Mouse (Mus musculus) ovary, postnatal 36 days (tissue): ENCODE measurements around the gene Mpzl1.

ENCODE experiments used
- DNase-seq: peaks from one replicate; pipeline ENCODE4 v3.0.0; 2022; ENCODE audit warnings: low spot score, mixed read lengths

Gene Mpzl1

GRCm38 (mm10) chr1:165613926-165614325 lies 20.4 kb downstream of the Mpzl1 start:
- no peak for DNase-seq

- DNase-seq, result no peak
Measured at GRCm38 (mm10) chr1:165612714-165613113, 21.6 kb downstream of the Mpzl1 start.

GRCm38 (mm10) chr1:165610321-165610999 lies 23.9 kb downstream of the Mpzl1 start:
- no peak for DNase-seq

GRCm38 (mm10) chr1:165609495-165610320 lies 24.6 kb downstream of the Mpzl1 start:
- no peak for DNase-seq

- DNase-seq, result no peak
Measured at GRCm38 (mm10) chr1:165608904-165609303, 25.4 kb downstream of the Mpzl1 start.

GRCm38 (mm10) chr1:165605774-165606173 lies 28.6 kb downstream of the Mpzl1 start:
- no peak for DNase-seq

- DNase-seq, result no peak
Measured at GRCm38 (mm10) chr1:165605108-165605507, 29.2 kb downstream of the Mpzl1 start.

- no peak for DNase-seq
Measured at GRCm38 (mm10) chr1:165604203-165604602, 30.1 kb downstream of the Mpzl1 start.

- DNase-seq, result no peak
Measured at GRCm38 (mm10) chr1:165603218-165603617, 31.1 kb downstream of the Mpzl1 start.

- DNase-seq, result no peak
Measured at GRCm38 (mm10) chr1:165601775-165602280, 32.5 kb downstream of the Mpzl1 start.

- no peak for DNase-seq
Measured at GRCm38 (mm10) chr1:165594699-165595421, 39.5 kb downstream of the Mpzl1 start.

- DNase-seq, result no peak
Measured at GRCm38 (mm10) chr1:165592295-165593082, 41.8 kb downstream of the Mpzl1 start.

- peak; percentile 25 for DNase-seq
Measured at GRCm38 (mm10) chr1:165590760-165591159, 43.6 kb downstream of the Mpzl1 start.

GRCm38 (mm10) chr1:165589280-165590048 lies 44.9 kb downstream of the Mpzl1 start:
- no peak for DNase-seq

- DNase-seq, result no peak
Measured at GRCm38 (mm10) chr1:165587845-165588244, 46.5 kb downstream of the Mpzl1 start.

GRCm38 (mm10) chr1:165586366-165586765 lies 48.0 kb downstream of the Mpzl1 start:
- no peak for DNase-seq

- no peak for DNase-seq
Measured at GRCm38 (mm10) chr1:165585389-165586104, 48.8 kb downstream of the Mpzl1 start.

- peak; percentile 82 for DNase-seq
Measured at GRCm38 (mm10) chr1:165583529-165584184, 50.7 kb downstream of the Mpzl1 start.

- DNase-seq, result no peak
Measured at GRCm38 (mm10) chr1:165581255-165581654, 53.1 kb downstream of the Mpzl1 start.

- no peak for DNase-seq
Measured at GRCm38 (mm10) chr1:165579332-165579731, 55.0 kb downstream of the Mpzl1 start.
